Mouse (Mus musculus): ENCODE measurements around the gene Mical1. TPM values are rescaled to one million over a fixed set of nuclear protein-coding genes. Genes with fewer than 3 reads are reported as not detected.
A peak's percentile ranks its signal among the peaks of the same experiment; 100 is the strongest.

Gene Mical1
- total RNA-seq (2021): 10 to 100 TPM; 32.7 to 42.9 TPM
- long read RNA-seq, experiment 1, transcript Mical1-201 (24 exons, 3,563 nt): major isoform, 12 of 49 reads
- long read RNA-seq, experiment 1, partial matches to known transcripts: 10 of 49 reads
- long read RNA-seq, experiment 1, other reads (novel, unspliced or antisense): 26 of 49 reads
- long read RNA-seq, experiment 2, transcript Mical1-201 (24 exons, 3,563 nt): major isoform, 16 of 55 reads
- long read RNA-seq, experiment 2, partial matches to known transcripts: 10 of 55 reads
- long read RNA-seq, experiment 2, other reads (novel, unspliced or antisense): 29 of 55 reads

GRCm38 (mm10) chr10:41476171-41477017 lies at the start of gene Mical1:
Gene Mical1 (plus strand): TSS chr10:41476314.
- peak in 1 of 2 experiments; percentile 71 for DNase-seq (ENCODE audit: low spot score in 2 of 2)

- DNase-seq (ENCODE audit: low spot score in 2 of 2): no peak
Measured at GRCm38 (mm10) chr10:41426368-41426767, 49.7 kb upstream of the Mical1 start.

GRCm38 (mm10) chr10:41434624-41435023 lies 41.5 kb upstream of the Mical1 start:
- DNase-seq (ENCODE audit: low spot score in 2 of 2): peak in 1 of 2 experiments; percentile 35

- no peak for DNase-seq (ENCODE audit: low spot score in 2 of 2)
Measured at GRCm38 (mm10) chr10:41435141-41435540, 41.0 kb upstream of the Mical1 start.

GRCm38 (mm10) chr10:41448216-41448615 lies 27.9 kb upstream of the Mical1 start:
- no peak for DNase-seq (ENCODE audit: low spot score in 2 of 2)

- DNase-seq (ENCODE audit: low spot score in 2 of 2): no peak
Measured at GRCm38 (mm10) chr10:41449684-41450083, 26.4 kb upstream of the Mical1 start.

- peak; percentile 91 to 95 for DNase-seq (ENCODE audit: low spot score in 2 of 2)
Measured at GRCm38 (mm10) chr10:41450137-41450670, 25.9 kb upstream of the Mical1 start, which contains the start of gene Zbtb24. Gene Zbtb24 (plus strand): TSS chr10:41450383.

- DNase-seq (ENCODE audit: low spot score in 2 of 2): no peak
Measured at GRCm38 (mm10) chr10:41450780-41451522, 25.2 kb upstream of the Mical1 start.

GRCm38 (mm10) chr10:41451656-41452055 lies 24.5 kb upstream of the Mical1 start:
- DNase-seq (ENCODE audit: low spot score in 2 of 2): no peak

- no peak for DNase-seq (ENCODE audit: low spot score in 2 of 2)
Measured at GRCm38 (mm10) chr10:41452791-41453190, 23.3 kb upstream of the Mical1 start.

GRCm38 (mm10) chr10:41459990-41460389 lies 16.1 kb upstream of the Mical1 start:
- no peak for DNase-seq (ENCODE audit: low spot score in 2 of 2)

GRCm38 (mm10) chr10:41460501-41460900 lies 15.6 kb upstream of the Mical1 start:
- DNase-seq (ENCODE audit: low spot score in 2 of 2): no peak

GRCm38 (mm10) chr10:41461057-41461722 lies 14.9 kb upstream of the Mical1 start:
- DNase-seq (ENCODE audit: low spot score in 2 of 2): no peak

GRCm38 (mm10) chr10:41464401-41464955 lies 11.6 kb upstream of the Mical1 start:
- no peak for DNase-seq (ENCODE audit: low spot score in 2 of 2)

- DNase-seq (ENCODE audit: low spot score in 2 of 2): no peak
Measured at GRCm38 (mm10) chr10:41467325-41467724, 8.8 kb upstream of the Mical1 start.

GRCm38 (mm10) chr10:41470693-41471092 lies 5.4 kb upstream of the Mical1 start:
- DNase-seq (ENCODE audit: low spot score in 2 of 2): no peak

- no peak for DNase-seq (ENCODE audit: low spot score in 2 of 2)
Measured at GRCm38 (mm10) chr10:41472534-41472933, 3.6 kb upstream of the Mical1 start.

- DNase-seq (ENCODE audit: low spot score in 2 of 2): no peak
Measured at GRCm38 (mm10) chr10:41472962-41473481, 3.1 kb upstream of the Mical1 start.

GRCm38 (mm10) chr10:41473782-41474468 lies 2.2 kb upstream of the Mical1 start:
- no peak for DNase-seq (ENCODE audit: low spot score in 2 of 2)
